Mouse (Mus musculus) ES-Bruce4 (cell line): ENCODE measurements around the gene Vmn2r59. TPM values are rescaled to one million over a fixed set of nuclear protein-coding genes. Genes with fewer than 3 reads are reported as not detected.
"Not testable (repeated sequence)": the region's sequence is repeated elsewhere in the genome, so short reads cannot be mapped to it uniquely, and the experiment has no call there.

Experiments
- H3K27ac ChIP-seq: 2 replicates; pipeline ENCODE4 v1.5.1; 2012; ENCODE audit warnings: low read length, inconsistent platforms; ENCODE audit not compliant: insufficient read depth
- H3K27me3 ChIP-seq: 2 replicates; pipeline ENCODE4 v1.6.1; 2012; ENCODE audit warnings: mild to moderate bottlenecking, low read length, inconsistent platforms; ENCODE audit not compliant: control insufficient read depth, poor library complexity, insufficient read depth, severe bottlenecking
- H3K36me3 ChIP-seq: 2 replicates; pipeline ENCODE4 v1.6.1; 2012; ENCODE audit warnings: inconsistent platforms, mild to moderate bottlenecking, low read length, moderate library complexity; ENCODE audit not compliant: control insufficient read depth, poor library complexity, insufficient read depth, severe bottlenecking
- H3K4me1 ChIP-seq: one replicate; pipeline ENCODE4 v1.8.1; 2011; ENCODE audit warnings: low read length; ENCODE audit not compliant: control insufficient read depth, insufficient read depth
- H3K4me3 ChIP-seq: 2 replicates; pipeline ENCODE4 v1.5.1; 2011; ENCODE audit warnings: low read depth, mild to moderate bottlenecking, low read length
- H3K9ac ChIP-seq: 2 replicates; pipeline ENCODE4 v1.6.1; 2012; ENCODE audit warnings: low read depth, mild to moderate bottlenecking, inconsistent platforms; ENCODE audit not compliant: poor library complexity, severe bottlenecking
- H3K9me3 ChIP-seq: replicated peaks from 2 replicates; pipeline ENCODE4 v1.6.1; 2012; ENCODE audit warnings: mild to moderate bottlenecking, low read length, inconsistent platforms; ENCODE audit not compliant: control insufficient read depth, poor library complexity, insufficient read depth, severe bottlenecking
- CTCF ChIP-seq: IDR thresholded peaks from one replicate; pipeline ENCODE4 v1.8.1; 2011; ENCODE audit warnings: low read depth, low read length
- EP300 ChIP-seq: IDR thresholded peaks from 2 replicates; pipeline ENCODE4 v1.6.1; 2011; ENCODE audit warnings: low read depth, low read length; ENCODE audit not compliant: insufficient read depth
- POLR2A ChIP-seq: IDR thresholded peaks from one replicate; pipeline ENCODE4 v1.8.1; 2011; ENCODE audit warnings: low read length; ENCODE audit not compliant: insufficient read depth
- polyA plus RNA-seq: library from polyadenylated mRNA; stranded (reverse); fragments of >200 nt; gene quantifications from 2 replicates; pipeline ENCODE4 v1.2.4, GENCODE M21; 2011; ENCODE audit warnings: low read depth; ENCODE audit not compliant: missing spikeins, insufficient read depth, insufficient read length

Gene Vmn2r59
- polyA plus RNA-seq, result 0.10 TPM in 1 of 2 replicates, not detected in the other

- Histone ChIP-seq H3K4me1 (no peaks in the 10 kb centered on the region), H3K4me3 (no peak within 1 kb of the TSS)
Measured at GRCm38 (mm10) chr7:42058923-42059322, at the start of gene Vmn2r59. Gene Vmn2r59 (minus strand): TSS chr7:42059023.

GRCm38 (mm10) chr7:42107470-42107869 lies 48.6 kb upstream of the Vmn2r59 start, which contains the start of gene Vmn2r60:
Gene Vmn2r60 (plus strand): TSS chr7:42107770.
- Histone ChIP-seq H3K4me1 (no peaks in the 10 kb centered on the region), H3K27me3 (no peaks in the 10 kb centered on the region)

More at GRCm38 (mm10) chr7:42058923-42059322, at the start of gene Vmn2r59:
- Histone ChIP-seq H3K9ac (no peak within 1 kb of the TSS), H3K27me3 (no peaks in the 10 kb centered on the region), H3K9me3 (no peaks in the 10 kb centered on the region), H3K36me3 (no peaks in the 10 kb centered on the region), H3K27ac (no peak within 1 kb of the TSS)
- no peak for TF ChIP-seq CTCF
- TF ChIP-seq EP300, result no peak
- TF ChIP-seq POLR2A, result no peak

GRCm38 (mm10) chr7:42107061-42107460 lies 48.2 kb upstream of the Vmn2r59 start:
- not testable (repeated sequence) for H3K27ac ChIP-seq, H3K4me3 ChIP-seq, H3K9ac ChIP-seq, H3K27me3 ChIP-seq, H3K9me3 ChIP-seq, H3K36me3 ChIP-seq, H3K4me1 ChIP-seq

More at GRCm38 (mm10) chr7:42107470-42107869, 48.6 kb upstream of the Vmn2r59 start, which contains the start of gene Vmn2r60:
- no peak within 1 kb of the TSS for H3K27ac ChIP-seq
- no peaks in the 10 kb centered on the region for H3K9me3 ChIP-seq
- TF ChIP-seq CTCF (no peak), POLR2A (no peak), EP300 (no peak)
- H3K9ac ChIP-seq, result no peak within 1 kb of the TSS
- H3K36me3 ChIP-seq, result no peaks in the 10 kb centered on the region
- H3K4me3 ChIP-seq, result no peak within 1 kb of the TSS

Other genes starting within 250 kb of the Vmn2r59 start
- gene Vmn2r58, start 186.3 kb downstream of the Vmn2r59 start, polyA plus RNA-seq, result not detected in 2 replicates
- gene Vmn2r60, start 48.7 kb upstream of the Vmn2r59 start, polyA plus RNA-seq, result not detected in 2 replicates
- not detected in 2 replicates for gene Vmn2r61, start 201.0 kb upstream of the Vmn2r59 start, polyA plus RNA-seq